Mouse (Mus musculus) E14TG2a.4 (cell line): ENCODE data around the gene Fryl.

Source experiments
- CTCF ChIP-seq: conservative IDR thresholded peaks from 2 replicates; pipeline ENCODE4 v1.5.1; 2014; ENCODE audit warnings: low read length
- NANOG ChIP-seq: IDR thresholded peaks from 2 replicates; pipeline ENCODE4 v1.6.1; 2014; ENCODE audit warnings: borderline replicate concordance, low read length, mixed read lengths
- POU5F1 ChIP-seq: IDR thresholded peaks from 2 replicates; pipeline ENCODE4 v1.6.1; 2014; ENCODE audit warnings: low read length, borderline replicate concordance

DNA sequence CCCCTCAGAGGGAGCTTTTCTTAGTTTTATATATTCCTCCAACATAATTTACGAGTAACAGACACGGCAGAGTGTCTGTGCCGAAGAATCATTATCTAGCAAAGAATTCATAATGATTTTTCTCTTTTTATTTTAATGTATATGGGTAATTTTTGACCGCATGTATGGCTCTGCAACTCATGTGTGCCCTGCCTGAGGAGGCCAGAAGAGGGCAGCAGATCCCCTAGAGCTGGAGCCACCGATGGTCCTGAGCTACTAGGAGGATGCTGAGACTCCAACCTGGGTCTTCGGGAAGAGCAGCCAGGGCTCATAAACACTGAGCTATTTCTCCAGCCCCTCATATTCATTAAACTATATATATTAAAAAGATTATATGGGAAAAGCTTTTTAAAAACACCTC, 200.0 kb downstream of the Fryl start:
- TF ChIP-seq CTCF = peak; percentile 62
- TF ChIP-seq POU5F1 = no peak
- TF ChIP-seq NANOG = no peak
